Mouse (Mus musculus): Measurements from ENCODE around the gene Nufip2.

GRCm38 (mm10) chr11:77765459-77765777 is 79.5 kb downstream of the Nufip2 start:
- TF ChIP-seq CTCF (IDR thresholded peaks at IDR 0.05 in 2 of 3, conservative IDR thresholded peaks at IDR 0.05 in 1 of 3; ENCODE audit: control insufficient read depth in 1 of 3, insufficient read depth in 1 of 3, low read depth in 2 of 3, low read length in 3 of 3, poor library complexity in 1 of 3, severe bottlenecking in 1 of 3) (no peak), HCFC1 (IDR thresholded peaks at IDR 0.05; ENCODE audit: low read depth, low read length) (no peak), MAX (IDR thresholded peaks at IDR 0.05; ENCODE audit: low read length) (no peak), MAFK (IDR thresholded peaks at IDR 0.05; ENCODE audit: borderline replicate concordance, low read depth, low read length) (no peak)
